Mouse (Mus musculus): ENCODE data around the gene Tmem120b. TPM values are rescaled to one million over a fixed set of nuclear protein-coding genes. Genes with fewer than 3 reads are reported as not detected.
A peak's percentile ranks its signal among the peaks of the same experiment; 100 is the strongest.

Tmem120b gene
- polyA plus RNA-seq, 1 experiment from 2014 or later = 20.7 TPM

DNA sequence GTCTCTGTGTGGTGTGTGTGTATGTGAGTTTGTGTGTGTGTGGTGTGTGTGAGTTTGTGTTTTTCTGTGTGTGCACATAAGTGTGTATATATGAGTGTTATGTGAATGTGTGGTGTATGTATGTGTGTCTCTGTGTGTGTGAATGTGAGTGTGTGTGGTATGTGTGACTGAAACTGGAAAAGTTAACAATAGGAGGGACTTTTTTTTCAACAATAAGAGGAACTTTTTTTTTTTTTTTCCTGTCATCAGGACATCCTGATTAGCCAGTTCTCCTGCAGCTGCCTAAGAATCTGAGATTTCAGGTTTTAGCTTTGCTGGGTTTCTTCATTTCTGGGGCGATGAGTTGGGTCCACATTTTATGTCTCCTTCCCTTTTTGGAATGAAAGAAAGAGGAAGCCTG lies 11.4 kb downstream of the Tmem120b start:
- no peak overlapping the region for H3K27ac ChIP-seq (replicated peaks)
- no peaks in the 10 kb centered on the region for H3K27me3 ChIP-seq
- no peaks in the 10 kb centered on the region for H3K36me3 ChIP-seq
- no peak for ATAC-seq (ENCODE audit: low FRiP score, low read depth)
- H3K4me1 ChIP-seq (replicated peaks) = peaks cover 33% of the 10 kb centered on the region
- no peak overlapping the region for H3K9ac ChIP-seq
- H3K4me3 ChIP-seq = no peak overlapping the region
- WGBS = 96% methylated on average over 1 of the region's 1 CpGs
- H3K9me3 ChIP-seq = no peaks in the 10 kb centered on the region
- no peak overlapping the region for H3K4me2 ChIP-seq

- H3K9ac ChIP-seq = no peak overlapping the region
- H3K4me3 ChIP-seq = no peak overlapping the region
- H3K9me3 ChIP-seq = no peaks in the 10 kb centered on the region
- H3K27me3 ChIP-seq = no peaks in the 10 kb centered on the region
- WGBS = 86% methylated on average over 8 of the region's 8 CpGs
- H3K4me2 ChIP-seq = no peak overlapping the region
- H3K36me3 ChIP-seq = no peaks in the 10 kb centered on the region
- no peak overlapping the region for H3K27ac ChIP-seq (replicated peaks)
- no peak for ATAC-seq (ENCODE audit: low FRiP score, low read depth)
- H3K4me1 ChIP-seq (replicated peaks) = peaks cover 32% of the 10 kb centered on the region
Measured at GRCm38 (mm10) chr5:123080041-123080440, 11.8 kb downstream of the Tmem120b start.

- Histone ChIP-seq H3K9ac (no peak overlapping the region), H3K36me3 (no peaks in the 10 kb centered on the region), H3K9me3 (no peaks in the 10 kb centered on the region), H3K4me3 (no peak overlapping the region), H3K27ac (replicated peaks) (no peak overlapping the region), H3K4me1 (replicated peaks) (peaks cover 28% of the 10 kb centered on the region), H3K27me3 (no peaks in the 10 kb centered on the region), H3K4me2 (no peak overlapping the region)
- WGBS = 97% methylated on average over 12 of the region's 13 CpGs
- no peak for ATAC-seq (ENCODE audit: low FRiP score, low read depth)
Measured at GRCm38 (mm10) chr5:123080510-123080909, 12.3 kb downstream of the Tmem120b start.

- no peak for ATAC-seq (ENCODE audit: low FRiP score, low read depth)
- Histone ChIP-seq H3K9ac (no peak overlapping the region), H3K4me2 (no peak overlapping the region), H3K4me3 (no peak overlapping the region), H3K36me3 (no peaks in the 10 kb centered on the region), H3K4me1 (replicated peaks) (peaks cover 5% of the 10 kb centered on the region; the same call in 1 of the 2 replicates), H3K27me3 (no peaks in the 10 kb centered on the region), H3K27ac (replicated peaks) (no peak overlapping the region), H3K9me3 (no peaks in the 10 kb centered on the region)
- 70% methylated on average over 13 of the region's 13 CpGs for WGBS
Measured at GRCm38 (mm10) chr5:123083340-123084050, 15.3 kb downstream of the Tmem120b start.

- Histone ChIP-seq H3K9ac (no peak overlapping the region), H3K36me3 (no peaks in the 10 kb centered on the region), H3K9me3 (no peaks in the 10 kb centered on the region), H3K4me1 (replicated peaks) (no peaks in the 10 kb centered on the region), H3K27me3 (no peaks in the 10 kb centered on the region), H3K4me2 (no peak overlapping the region), H3K27ac (replicated peaks) (no peak overlapping the region), H3K4me3 (no peak overlapping the region)
- 82% methylated on average over 2 of the region's 2 CpGs for WGBS
- ATAC-seq (ENCODE audit: low FRiP score, low read depth) = no peak
Measured at GRCm38 (mm10) chr5:123086501-123086900, 18.3 kb downstream of the Tmem120b start.

- no peaks in the 10 kb centered on the region for H3K9me3 ChIP-seq
- no peaks in the 10 kb centered on the region for H3K4me1 ChIP-seq (replicated peaks)
- no peak for ATAC-seq (ENCODE audit: low FRiP score, low read depth)
- H3K9ac ChIP-seq = no peak overlapping the region
- H3K4me3 ChIP-seq = no peak overlapping the region
- no peaks in the 10 kb centered on the region for H3K27me3 ChIP-seq
- no peak overlapping the region for H3K27ac ChIP-seq (replicated peaks)
- WGBS = 92% methylated on average over 4 of the region's 4 CpGs
- H3K36me3 ChIP-seq = no peaks in the 10 kb centered on the region
- no peak overlapping the region for H3K4me2 ChIP-seq
Measured at GRCm38 (mm10) chr5:123088784-123089183, 20.6 kb downstream of the Tmem120b start.

DNA sequence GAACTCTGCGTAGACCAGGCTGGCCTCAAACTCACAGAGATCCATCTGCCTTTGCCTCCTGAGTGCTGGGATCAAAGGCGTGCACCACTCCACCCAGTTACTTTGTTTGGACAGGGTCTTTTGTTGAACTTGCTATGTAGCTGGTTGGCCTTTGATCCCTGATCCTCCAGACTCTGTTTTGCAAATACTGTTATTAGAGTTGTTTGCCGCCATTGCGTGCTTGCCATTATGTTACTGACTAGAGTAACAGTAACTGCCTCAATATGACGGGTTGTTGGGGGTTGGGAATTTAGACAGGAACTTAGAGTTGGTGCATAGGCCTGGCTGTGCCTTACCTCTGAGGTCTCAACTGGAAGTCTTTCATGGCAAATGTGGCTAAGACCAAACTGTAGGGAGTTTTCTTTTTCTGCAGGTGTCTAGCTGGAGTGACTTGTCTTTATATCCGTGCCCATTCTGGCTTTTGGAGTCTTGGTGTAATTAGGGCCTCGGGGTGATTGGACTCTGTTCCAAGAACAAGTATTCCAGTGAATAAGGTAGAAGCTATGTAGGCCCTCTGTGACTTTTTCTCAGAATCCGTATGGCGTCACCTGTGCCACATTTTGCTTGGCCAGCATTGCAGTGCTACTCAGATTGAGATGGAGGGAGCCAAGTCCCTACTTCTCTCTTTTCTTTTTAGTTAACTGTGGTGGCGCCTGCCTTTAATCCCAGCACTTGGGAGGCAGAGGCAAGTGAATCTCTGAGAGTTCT lies 22.5 kb downstream of the Tmem120b start:
- no peaks in the 10 kb centered on the region for H3K9me3 ChIP-seq
- H3K4me2 ChIP-seq = no peak overlapping the region
- no peaks in the 10 kb centered on the region for H3K36me3 ChIP-seq
- 85% methylated on average over 10 of the region's 10 CpGs for whole genome bisulfite sequencing
- no peak overlapping the region for H3K9ac ChIP-seq
- H3K27ac ChIP-seq (replicated peaks) = no peak overlapping the region
- no peak for ATAC-seq (ENCODE audit: low FRiP score, low read depth)
- no peaks in the 10 kb centered on the region for H3K27me3 ChIP-seq
- H3K4me1 ChIP-seq (replicated peaks) = no peaks in the 10 kb centered on the region
- H3K4me3 ChIP-seq = no peak overlapping the region

GRCm38 (mm10) chr5:123093077-123093633 lies 24.9 kb downstream of the Tmem120b start:
- Histone ChIP-seq H3K4me1 (replicated peaks) (no peaks in the 10 kb centered on the region), H3K4me2 (no peak overlapping the region), H3K4me3 (no peak overlapping the region), H3K9me3 (no peaks in the 10 kb centered on the region), H3K36me3 (peaks cover under 1% of the 10 kb centered on the region; the same call in 1 of the 2 replicates), H3K27ac (replicated peaks) (no peak overlapping the region), H3K9ac (no peak overlapping the region), H3K27me3 (no peaks in the 10 kb centered on the region)
- ATAC-seq (ENCODE audit: low FRiP score, low read depth) = no peak
- 73% methylated on average over 14 of the region's 14 CpGs for WGBS

- 0 out of 2 replicates have a peak, but pooled peaks have one; percentile 38 for ATAC-seq (ENCODE audit: low FRiP score, low read depth)
- Histone ChIP-seq H3K36me3 (peaks cover 6% of the 10 kb centered on the region; the same call in 1 of the 2 replicates), H3K9ac (no peak overlapping the region), H3K27me3 (no peaks in the 10 kb centered on the region), H3K27ac (replicated peaks) (no peak overlapping the region), H3K4me3 (no peak overlapping the region), H3K9me3 (no peaks in the 10 kb centered on the region), H3K4me2 (peak overlapping the region; percentile 18; the same call in 1 of the 2 replicates), H3K4me1 (replicated peaks) (no peaks in the 10 kb centered on the region)
- WGBS = 70% methylated on average over 25 of the region's 25 CpGs
Measured at GRCm38 (mm10) chr5:123094238-123094991, 26.2 kb downstream of the Tmem120b start.

DNA sequence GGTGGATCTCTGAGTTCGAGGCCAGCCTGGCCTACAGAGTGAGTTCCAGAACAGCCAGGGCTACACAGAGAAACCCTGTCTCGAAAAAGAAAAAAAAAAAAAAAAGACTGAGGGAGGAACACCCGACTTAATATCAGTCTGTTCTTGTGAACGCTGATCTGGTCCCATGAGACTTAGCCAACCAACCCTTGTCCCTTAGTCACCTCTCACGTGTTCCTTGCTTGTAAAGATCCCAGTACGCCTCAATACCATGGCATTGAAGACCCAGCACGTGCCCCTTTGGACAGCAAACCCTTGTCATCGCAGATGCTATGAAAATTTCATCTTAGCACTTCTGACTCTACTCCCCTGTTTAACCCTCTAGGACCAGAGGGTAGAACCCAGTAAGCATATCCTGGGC lies 28.1 kb downstream of the Tmem120b start:
- H3K9me3 ChIP-seq = no peaks in the 10 kb centered on the region
- H3K4me3 ChIP-seq = no peak overlapping the region
- no peak overlapping the region for H3K27ac ChIP-seq (replicated peaks)
- no peak for ATAC-seq (ENCODE audit: low FRiP score, low read depth)
- H3K9ac ChIP-seq = no peak overlapping the region
- H3K36me3 ChIP-seq = peaks cover 10% of the 10 kb centered on the region
- no peaks in the 10 kb centered on the region for H3K4me1 ChIP-seq (replicated peaks)
- H3K27me3 ChIP-seq = no peaks in the 10 kb centered on the region
- 89% methylated on average over 8 of the region's 8 CpGs for WGBS
- H3K4me2 ChIP-seq = no peak overlapping the region

- no peaks in the 10 kb centered on the region for H3K27me3 ChIP-seq
- ATAC-seq (ENCODE audit: low FRiP score, low read depth) = no peak
- H3K4me2 ChIP-seq = no peak overlapping the region
- no peak overlapping the region for H3K9ac ChIP-seq
- no peaks in the 10 kb centered on the region for H3K4me1 ChIP-seq (replicated peaks)
- no peak overlapping the region for H3K27ac ChIP-seq (replicated peaks)
- 80% methylated on average over 2 of the region's 2 CpGs for WGBS
- no peak overlapping the region for H3K4me3 ChIP-seq
- H3K9me3 ChIP-seq = no peaks in the 10 kb centered on the region
- H3K36me3 ChIP-seq = peaks cover 10% of the 10 kb centered on the region
Measured at GRCm38 (mm10) chr5:123098487-123098886, 30.3 kb downstream of the Tmem120b start.

GRCm38 (mm10) chr5:123102376-123102775 lies 34.2 kb downstream of the Tmem120b start:
- Histone ChIP-seq H3K4me2 (no peak overlapping the region), H3K9ac (no peak overlapping the region), H3K9me3 (no peaks in the 10 kb centered on the region), H3K27me3 (no peaks in the 10 kb centered on the region), H3K4me3 (no peak overlapping the region), H3K36me3 (peaks cover 10% of the 10 kb centered on the region), H3K4me1 (replicated peaks) (no peaks in the 10 kb centered on the region), H3K27ac (replicated peaks) (no peak overlapping the region)
- 62% methylated on average over 7 of the region's 7 CpGs for whole genome bisulfite sequencing
- no peak for ATAC-seq (ENCODE audit: low FRiP score, low read depth)
